Mouse (Mus musculus) layer of hippocampus, adult 8-10 months (tissue): ENCODE data around the gene Slc8a1. TPM values are rescaled to one million over a fixed set of nuclear protein-coding genes. Genes with fewer than 3 reads are reported as not detected.
A peak's percentile ranks its signal among the peaks of the same experiment; 100 is the strongest.

Experiments
- DNase-seq, 2 experiments: peaks; one replicate each; pipeline ENCODE4 v3.0.0; 2022; ENCODE audit warnings: low spot score in 2 of 2
- total RNA-seq, 4 experiments: library from RNA; stranded (reverse); gene quantifications; 2 replicates each; pipeline ENCODE4 v1.2.4; 2022

Gene Slc8a1
- 100 to 1,000 TPM; 280 to 313 (median 296) TPM for total RNA-seq

GRCm38 (mm10) chr17:81738311-81738755 is at the start of gene Slc8a1:
Gene Slc8a1 (minus strand): TSS chr17:81738377.
- peak; percentile 75 to 78 for DNase-seq

GRCm38 (mm10) chr17:81787350-81787749 is 49.2 kb upstream of the Slc8a1 start:
- DNase-seq: peak in 1 of 2 experiments; percentile 16

- no peak for DNase-seq
Measured at GRCm38 (mm10) chr17:81782326-81782725, 44.1 kb upstream of the Slc8a1 start.

GRCm38 (mm10) chr17:81781491-81781890 is 43.3 kb upstream of the Slc8a1 start:
- no peak for DNase-seq

GRCm38 (mm10) chr17:81779883-81780282 is 41.7 kb upstream of the Slc8a1 start:
- DNase-seq: no peak

- DNase-seq: no peak
Measured at GRCm38 (mm10) chr17:81750664-81751063, 12.5 kb upstream of the Slc8a1 start.

- DNase-seq: no peak
Measured at GRCm38 (mm10) chr17:81743034-81743433, 4.9 kb upstream of the Slc8a1 start.

GRCm38 (mm10) chr17:81740576-81740975 is 2.4 kb upstream of the Slc8a1 start:
- no peak for DNase-seq

GRCm38 (mm10) chr17:81737779-81738178 is 398 bp downstream of the Slc8a1 start:
- no peak for DNase-seq

- no peak for DNase-seq
Measured at GRCm38 (mm10) chr17:81737309-81737708, 868 bp downstream of the Slc8a1 start.

GRCm38 (mm10) chr17:81735583-81735982 is 2.6 kb downstream of the Slc8a1 start:
- no peak for DNase-seq

GRCm38 (mm10) chr17:81729891-81730290 is 8.3 kb downstream of the Slc8a1 start:
- DNase-seq: no peak

- no peak for DNase-seq
Measured at GRCm38 (mm10) chr17:81712273-81712751, 25.9 kb downstream of the Slc8a1 start.

- DNase-seq: no peak
Measured at GRCm38 (mm10) chr17:81704761-81705160, 33.4 kb downstream of the Slc8a1 start.

GRCm38 (mm10) chr17:81703258-81703657 is 34.9 kb downstream of the Slc8a1 start:
- no peak for DNase-seq

- no peak for DNase-seq
Measured at GRCm38 (mm10) chr17:81701701-81702100, 36.5 kb downstream of the Slc8a1 start.

- no peak for DNase-seq
Measured at GRCm38 (mm10) chr17:81698789-81699188, 39.4 kb downstream of the Slc8a1 start.

GRCm38 (mm10) chr17:81697695-81698094 is 40.5 kb downstream of the Slc8a1 start:
- no peak for DNase-seq

- no peak for DNase-seq
Measured at GRCm38 (mm10) chr17:81694977-81695376, 43.2 kb downstream of the Slc8a1 start.

- no peak for DNase-seq
Measured at GRCm38 (mm10) chr17:81679616-81680015, 58.6 kb downstream of the Slc8a1 start.

- DNase-seq: no peak
Measured at GRCm38 (mm10) chr17:81677450-81677849, 60.7 kb downstream of the Slc8a1 start.

GRCm38 (mm10) chr17:81676203-81676602 is 62.0 kb downstream of the Slc8a1 start:
- no peak for DNase-seq

- no peak for DNase-seq
Measured at GRCm38 (mm10) chr17:81671245-81671644, 66.9 kb downstream of the Slc8a1 start.
